Mouse (Mus musculus): ENCODE results near the gene Nfkbiz. TPM values are rescaled to one million over a fixed set of nuclear protein-coding genes. Genes with fewer than 3 reads are reported as not detected.
"Not testable (repeated sequence)": the region's sequence is repeated elsewhere in the genome, so short reads cannot be mapped to it uniquely, and the experiment has no call there.

The Nfkbiz gene
- 0.99 and 1.3 TPM in 2 replicates for polyA plus RNA-seq (2014; fragmentation: Nextera tagmentation; extraction: Ambion mirVana)

DNA sequence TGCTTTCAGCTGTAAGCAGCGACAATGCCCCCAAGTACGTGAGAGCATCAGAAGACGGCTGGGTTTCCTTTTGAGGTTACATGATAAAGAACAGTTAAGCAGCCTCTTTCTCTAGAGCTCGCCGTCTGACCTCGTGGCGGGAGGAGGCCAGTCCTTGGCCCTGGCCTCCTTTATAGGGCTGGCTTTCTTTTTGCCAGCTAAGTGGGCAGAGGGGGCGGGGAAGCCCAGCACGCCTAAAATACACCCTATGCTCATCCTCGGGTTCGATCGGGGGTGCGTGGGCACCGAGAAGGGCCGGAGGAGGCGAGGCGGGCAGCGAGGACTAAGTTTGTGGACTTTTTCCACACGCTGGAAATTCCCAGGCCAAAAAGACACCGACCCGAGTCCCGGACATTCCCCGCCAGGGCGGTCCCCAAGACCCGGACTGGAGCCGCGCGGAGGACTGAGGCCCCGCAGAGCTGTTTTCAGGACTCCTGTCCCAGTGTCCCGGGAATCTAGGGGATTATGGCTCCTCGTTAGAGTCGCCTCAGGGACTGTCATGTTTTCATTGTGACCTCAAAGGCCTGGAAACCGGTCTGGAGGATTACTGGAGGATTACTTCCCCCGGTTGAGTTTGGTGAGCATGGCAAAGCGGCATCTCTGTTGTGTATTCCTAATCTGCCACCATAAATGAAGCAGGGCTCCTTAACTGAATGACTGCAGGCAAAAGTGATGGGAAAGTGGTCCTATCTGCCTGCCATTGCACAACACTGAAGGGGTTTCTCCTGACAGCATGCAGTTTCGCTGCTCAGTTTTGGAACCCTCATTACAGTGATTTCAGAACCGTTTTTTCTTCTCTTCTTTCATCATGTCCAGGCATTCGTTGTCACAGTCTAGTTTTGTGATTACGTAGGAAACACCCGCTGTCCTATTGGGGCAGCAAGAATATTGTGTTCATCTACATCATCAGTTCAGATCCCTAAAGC, at the start of gene Nfkbiz:
Nfkbiz (minus strand) TSS at position 390 of the 965 bp plus-strand sequence.
- H3K4me2 ChIP-seq (ENCODE audit: low read length), result peak within 1 kb of the TSS; percentile 67
- peak within 1 kb of the TSS; percentile 28; the same call in 1 of the 2 replicates for H3K27ac ChIP-seq (ENCODE audit: low read depth, low read length)
- H3K27me3 ChIP-seq (replicated peaks; ENCODE audit: control insufficient read depth, insufficient read depth, low read length), result no peaks in the 10 kb centered on the region
- H3K9me3 ChIP-seq (replicated peaks; ENCODE audit: control insufficient read depth, low read length), result no peaks in the 10 kb centered on the region
- peak within 1 kb of the TSS; percentile 66 for H3K4me3 ChIP-seq (ENCODE audit: low read depth, low read length)
- DNase-seq (ENCODE audit: low spot score), result peak; percentile 85
- H3K4me1 ChIP-seq (ENCODE audit: control insufficient read depth, insufficient read depth, low read length), result no peaks in the 10 kb centered on the region
- peak; percentile 95 for ATAC-seq
- WGBS, result under 1% methylated on average over 40 of the region's 40 CpGs
- peaks cover 4% of the 10 kb centered on the region; the same call in 1 of the 2 replicates for H3K36me3 ChIP-seq (ENCODE audit: control insufficient read depth, insufficient read depth, low read length)
- peak within 1 kb of the TSS; percentile 73 for H3K9ac ChIP-seq (ENCODE audit: low read length)

DNA sequence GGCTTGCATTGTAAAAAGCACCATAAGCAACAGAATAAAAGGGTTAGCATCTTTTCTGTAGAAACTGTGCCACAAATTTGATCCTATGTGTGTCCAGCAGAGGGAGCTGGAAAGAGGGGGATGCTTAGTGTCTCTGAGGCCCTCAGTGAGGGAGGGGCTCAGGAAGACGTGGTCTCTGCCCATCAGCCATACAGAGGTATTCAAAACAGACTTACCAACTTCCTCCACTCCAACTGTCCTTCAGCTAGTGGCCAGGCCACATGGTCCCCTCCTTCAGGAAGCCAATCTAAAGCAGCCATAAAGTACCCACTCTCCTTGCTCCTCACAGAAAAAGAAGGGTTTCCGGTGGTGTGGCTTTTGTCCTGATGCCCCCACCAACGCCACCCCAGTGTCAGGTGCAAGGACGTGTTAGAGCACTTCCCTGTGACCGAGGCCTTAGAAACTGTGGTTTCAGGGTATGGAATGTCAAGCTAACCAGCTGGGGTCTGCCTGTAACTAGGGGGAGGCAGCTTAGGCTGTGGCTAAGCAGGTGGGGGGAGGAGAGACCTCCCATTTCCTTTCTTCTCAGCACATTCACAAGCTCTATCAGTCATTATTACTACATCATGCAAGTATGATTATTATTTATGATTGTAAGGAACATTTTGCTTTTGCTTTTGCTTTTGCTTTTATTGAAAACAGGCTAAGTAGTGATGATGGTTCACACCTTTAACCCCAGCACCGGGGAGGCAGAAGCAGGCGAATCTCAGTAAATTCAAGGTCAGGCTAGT, 49.3 kb upstream of the Nfkbiz start:
- WGBS, result 66% methylated on average over 7 of the region's 7 CpGs
- DNase-seq (ENCODE audit: low spot score), result peak; percentile 17

DNA sequence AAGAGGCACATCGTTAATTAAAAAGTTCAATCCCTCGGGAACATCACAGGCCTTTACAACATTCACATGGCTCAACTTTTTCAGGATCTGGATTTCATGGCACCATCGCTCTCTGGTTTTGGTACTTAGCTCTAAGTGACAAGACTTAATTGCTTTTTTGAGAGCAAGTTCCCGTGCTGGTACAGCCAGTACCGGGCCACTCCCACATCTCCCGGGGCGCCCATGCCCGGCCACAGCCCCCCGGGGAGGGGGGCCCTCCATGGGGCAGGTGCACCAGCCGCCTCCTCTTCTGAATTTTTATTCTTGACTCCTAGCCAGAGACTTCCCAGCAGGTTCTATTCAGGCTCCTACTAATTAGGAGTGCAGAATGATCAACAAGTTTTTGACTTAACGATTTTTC, 45.5 kb upstream of the Nfkbiz start:
- H3K4me3 ChIP-seq (ENCODE audit: low read depth, low read length), result no peak overlapping the region
- no peak for DNase-seq (ENCODE audit: low spot score)
- no peaks in the 10 kb centered on the region for H3K9me3 ChIP-seq (replicated peaks; ENCODE audit: control insufficient read depth, low read length)
- no peak overlapping the region for H3K4me2 ChIP-seq (ENCODE audit: low read length)
- H3K27me3 ChIP-seq (replicated peaks; ENCODE audit: control insufficient read depth, insufficient read depth, low read length), result no peaks in the 10 kb centered on the region
- peaks cover 13% of the 10 kb centered on the region for H3K36me3 ChIP-seq (ENCODE audit: control insufficient read depth, insufficient read depth, low read length)
- WGBS, result 57% methylated on average over 11 of the region's 11 CpGs
- H3K9ac ChIP-seq (ENCODE audit: low read length), result no peak overlapping the region
- no peak overlapping the region for H3K27ac ChIP-seq (ENCODE audit: low read depth, low read length)
- no peaks in the 10 kb centered on the region for H3K4me1 ChIP-seq (ENCODE audit: control insufficient read depth, insufficient read depth, low read length)
- ATAC-seq, result peak; percentile 32; the same call in 1 of the 2 replicates

More for the DNA sequence above, 49.3 kb upstream of the Nfkbiz start:
- Histone ChIP-seq H3K27ac (ENCODE audit: low read depth, low read length) (no peak overlapping the region), H3K9me3 (replicated peaks; ENCODE audit: control insufficient read depth, low read length) (no peaks in the 10 kb centered on the region), H3K36me3 (ENCODE audit: control insufficient read depth, insufficient read depth, low read length) (peaks cover 13% of the 10 kb centered on the region), H3K27me3 (replicated peaks; ENCODE audit: control insufficient read depth, insufficient read depth, low read length) (no peaks in the 10 kb centered on the region), H3K4me1 (ENCODE audit: control insufficient read depth, insufficient read depth, low read length) (no peaks in the 10 kb centered on the region), H3K9ac (ENCODE audit: low read length) (no peak overlapping the region), H3K4me3 (ENCODE audit: low read depth, low read length) (no peak overlapping the region), H3K4me2 (ENCODE audit: low read length) (no peak overlapping the region)
- ATAC-seq, result no peak

DNA sequence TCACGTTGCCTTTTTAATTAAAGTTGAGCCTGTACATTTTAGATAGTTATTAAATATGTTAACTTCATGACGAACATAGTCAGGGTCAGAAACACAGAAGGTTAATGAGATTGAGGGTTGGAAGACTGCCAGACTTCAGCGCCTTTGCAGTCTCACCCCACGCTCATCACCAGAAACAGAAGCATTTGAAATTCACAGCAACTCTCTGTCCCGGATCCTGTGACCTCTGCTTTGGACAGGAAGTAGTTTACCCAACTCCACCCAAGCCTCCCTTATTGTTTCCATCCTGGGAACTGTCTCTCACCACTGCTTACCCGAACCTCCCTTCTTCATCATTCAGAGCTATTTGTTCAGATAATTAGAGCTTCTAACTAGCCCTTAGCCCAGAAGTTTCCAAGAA, 37.3 kb upstream of the Nfkbiz start:
- Histone ChIP-seq H3K4me3 (ENCODE audit: low read depth, low read length) (no peak overlapping the region), H3K27ac (ENCODE audit: low read depth, low read length) (no peak overlapping the region), H3K4me2 (ENCODE audit: low read length) (no peak overlapping the region), H3K36me3 (ENCODE audit: control insufficient read depth, insufficient read depth, low read length) (no peaks in the 10 kb centered on the region), H3K4me1 (ENCODE audit: control insufficient read depth, insufficient read depth, low read length) (no peaks in the 10 kb centered on the region), H3K9ac (ENCODE audit: low read length) (no peak overlapping the region), H3K9me3 (replicated peaks; ENCODE audit: control insufficient read depth, low read length) (no peaks in the 10 kb centered on the region), H3K27me3 (replicated peaks; ENCODE audit: control insufficient read depth, insufficient read depth, low read length) (no peaks in the 10 kb centered on the region)
- DNase-seq (ENCODE audit: low spot score), result no peak
- no peak for ATAC-seq
- 76% methylated on average over 6 of the region's 6 CpGs for WGBS

DNA sequence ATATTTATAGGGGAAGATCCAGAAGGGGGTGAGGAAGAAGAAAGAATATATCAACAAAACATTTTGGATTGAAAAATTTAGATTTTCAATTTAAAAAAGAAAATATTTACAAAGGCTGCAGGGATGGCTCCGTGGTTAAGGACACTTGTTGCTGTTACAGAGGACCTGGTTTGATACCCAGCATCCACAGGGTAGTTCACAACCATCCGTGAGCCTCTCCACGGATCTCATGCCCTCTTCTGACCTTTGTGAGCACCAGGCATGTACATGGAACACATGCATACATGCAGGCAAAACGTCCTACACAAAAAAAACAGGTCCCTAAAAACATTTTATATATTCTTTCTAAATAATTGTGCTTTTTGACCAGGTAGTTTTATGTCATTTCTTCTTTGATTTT, 25.1 kb upstream of the Nfkbiz start:
- peaks cover 12% of the 10 kb centered on the region for H3K36me3 ChIP-seq (ENCODE audit: control insufficient read depth, insufficient read depth, low read length)
- H3K4me1 ChIP-seq (ENCODE audit: control insufficient read depth, insufficient read depth, low read length), result no peaks in the 10 kb centered on the region
- DNase-seq (ENCODE audit: low spot score) (no peak), ATAC-seq (peak; percentile 51; the same call in 1 of the 2 replicates)
- H3K27ac ChIP-seq (ENCODE audit: low read depth, low read length), result no peak overlapping the region
- no peak overlapping the region for H3K4me2 ChIP-seq (ENCODE audit: low read length)
- H3K9ac ChIP-seq (ENCODE audit: low read length), result no peak overlapping the region
- H3K4me3 ChIP-seq (ENCODE audit: low read depth, low read length), result no peak overlapping the region
- WGBS, result 66% methylated on average over 4 of the region's 4 CpGs
- H3K9me3 ChIP-seq (replicated peaks; ENCODE audit: control insufficient read depth, low read length), result no peaks in the 10 kb centered on the region
- no peaks in the 10 kb centered on the region for H3K27me3 ChIP-seq (replicated peaks; ENCODE audit: control insufficient read depth, insufficient read depth, low read length)

DNA sequence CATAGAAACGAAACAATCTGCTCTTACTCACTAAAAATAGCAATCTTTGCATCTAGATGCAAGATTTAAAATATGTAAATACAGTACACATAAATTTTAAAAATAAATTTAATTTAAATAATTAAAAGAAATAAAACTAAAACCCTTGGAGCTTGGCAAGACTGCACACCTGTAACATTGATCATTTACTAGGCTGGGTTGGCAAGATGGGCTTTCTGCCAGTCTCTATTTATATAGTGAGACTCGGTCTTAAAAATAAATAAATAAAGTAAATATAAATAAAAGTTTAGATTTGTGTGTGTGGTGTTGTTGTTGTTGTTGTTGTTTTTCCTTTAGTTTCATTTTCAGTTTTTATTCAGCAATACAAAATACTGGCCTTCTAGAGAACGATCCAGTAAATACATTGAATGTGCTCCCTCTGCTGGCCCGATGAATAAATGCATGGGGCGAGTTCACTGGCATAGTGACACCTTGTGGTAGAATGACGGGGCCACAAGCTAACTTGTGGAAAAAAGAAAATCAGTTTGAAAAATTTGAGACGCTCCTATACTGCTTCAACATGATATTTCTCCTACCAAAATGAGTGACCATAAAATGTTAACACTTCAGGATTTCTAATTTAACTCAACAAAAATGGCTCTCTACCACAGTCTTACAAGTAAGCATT, 24.6 kb upstream of the Nfkbiz start:
- no peak overlapping the region for H3K4me3 ChIP-seq (ENCODE audit: low read depth, low read length)
- WGBS, result 24% methylated on average over 7 of the region's 7 CpGs
- no peak overlapping the region for H3K9ac ChIP-seq (ENCODE audit: low read length)
- H3K27ac ChIP-seq (ENCODE audit: low read depth, low read length), result no peak overlapping the region
- no peaks in the 10 kb centered on the region for H3K9me3 ChIP-seq (replicated peaks; ENCODE audit: control insufficient read depth, low read length)
- ATAC-seq (peak; percentile 48), DNase-seq (ENCODE audit: low spot score) (peak; percentile 84)
- H3K4me1 ChIP-seq (ENCODE audit: control insufficient read depth, insufficient read depth, low read length), result no peaks in the 10 kb centered on the region
- peaks cover 12% of the 10 kb centered on the region for H3K36me3 ChIP-seq (ENCODE audit: control insufficient read depth, insufficient read depth, low read length)
- H3K4me2 ChIP-seq (ENCODE audit: low read length), result no peak overlapping the region
- no peaks in the 10 kb centered on the region for H3K27me3 ChIP-seq (replicated peaks; ENCODE audit: control insufficient read depth, insufficient read depth, low read length)

DNA sequence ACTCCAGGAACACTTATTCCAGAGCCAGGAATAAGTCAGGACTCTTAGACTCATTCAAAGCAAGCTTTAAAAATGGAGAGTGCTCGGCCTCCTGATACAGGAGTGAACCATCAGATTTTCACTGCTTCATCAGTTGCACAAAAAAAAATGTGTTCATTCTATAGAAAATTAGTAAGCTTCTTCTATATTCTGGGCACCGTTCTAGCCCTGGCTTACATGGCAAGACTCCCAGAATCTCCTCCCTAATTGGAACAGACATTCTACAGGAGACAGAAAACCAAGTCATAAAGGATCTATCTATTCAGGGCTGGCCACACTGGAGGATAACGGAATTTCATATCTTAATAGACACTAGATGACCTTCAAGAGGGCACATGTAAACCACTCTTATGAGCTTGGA, 22.4 kb upstream of the Nfkbiz start:
- WGBS, result 61% methylated on average over 3 of the region's 3 CpGs
- ATAC-seq (no peak), DNase-seq (ENCODE audit: low spot score) (peak; percentile 24)
- peaks cover 9% of the 10 kb centered on the region for H3K36me3 ChIP-seq (ENCODE audit: control insufficient read depth, insufficient read depth, low read length)
- H3K4me3 ChIP-seq (ENCODE audit: low read depth, low read length), result no peak overlapping the region
- no peak overlapping the region for H3K27ac ChIP-seq (ENCODE audit: low read depth, low read length)
- H3K9me3 ChIP-seq (replicated peaks; ENCODE audit: control insufficient read depth, low read length), result no peaks in the 10 kb centered on the region
- H3K9ac ChIP-seq (ENCODE audit: low read length), result no peak overlapping the region
- H3K4me2 ChIP-seq (ENCODE audit: low read length), result no peak overlapping the region
- H3K27me3 ChIP-seq (replicated peaks; ENCODE audit: control insufficient read depth, insufficient read depth, low read length), result no peaks in the 10 kb centered on the region
- H3K4me1 ChIP-seq (ENCODE audit: control insufficient read depth, insufficient read depth, low read length), result no peaks in the 10 kb centered on the region

DNA sequence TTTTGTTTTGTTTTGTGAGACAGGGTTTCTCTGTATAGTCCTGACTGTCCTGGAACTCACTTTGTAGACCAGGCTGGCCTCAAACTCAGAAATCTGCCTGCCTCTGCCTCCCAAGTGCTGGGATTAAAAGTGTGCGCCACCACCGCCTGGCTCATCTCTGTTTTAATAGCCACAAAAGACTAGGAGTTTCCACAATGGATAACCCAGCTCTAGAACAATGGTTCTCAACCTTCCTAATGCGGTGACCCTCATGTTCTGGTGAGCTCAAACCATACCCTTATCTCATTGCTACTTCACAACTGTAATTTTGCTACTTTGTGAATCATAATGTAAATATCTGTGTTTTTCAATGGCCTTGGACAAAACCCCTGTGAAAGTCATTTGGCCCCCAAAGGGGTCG, 20.7 kb upstream of the Nfkbiz start:
- not testable (repeated sequence) for H3K4me3 ChIP-seq (ENCODE audit: low read depth, low read length); H3K9me3 ChIP-seq (replicated peaks; ENCODE audit: control insufficient read depth, low read length); H3K27me3 ChIP-seq (replicated peaks; ENCODE audit: control insufficient read depth, insufficient read depth, low read length); DNase-seq (ENCODE audit: low spot score); H3K4me1 ChIP-seq (ENCODE audit: control insufficient read depth, insufficient read depth, low read length); H3K36me3 ChIP-seq (ENCODE audit: control insufficient read depth, insufficient read depth, low read length); H3K4me2 ChIP-seq (ENCODE audit: low read length); ATAC-seq; H3K27ac ChIP-seq (ENCODE audit: low read depth, low read length); H3K9ac ChIP-seq (ENCODE audit: low read length)
- 90% methylated on average over 4 of the region's 4 CpGs for WGBS
